Mouse (Mus musculus) intestine, embryonic 16.5 days (tissue): ENCODE measurements around the gene Nod2. TPM values are rescaled to one million over a fixed set of nuclear protein-coding genes. Genes with fewer than 3 reads are reported as not detected.

Source experiments
- ATAC-seq: fragments of 200-750 bp; cut with Nextera tagmentation; 2 replicates; pipeline ENCODE4 v1.8.0; 2017; ENCODE audit warnings: moderate TSS enrichment, moderate library complexity
- H3K27ac ChIP-seq: fragments of 300-500 bp; sonication (generic); 2 replicates; pipeline ENCODE4 v1.5.1; 2014; ENCODE audit warnings: mild to moderate bottlenecking, low read length
- H3K27me3 ChIP-seq: fragments of 300-500 bp; sonication (generic); replicated peaks from 2 replicates; pipeline ENCODE4 v1.6.1; 2014; ENCODE audit warnings: low read length, control low read depth, mixed read lengths; ENCODE audit not compliant: control insufficient read depth, insufficient read depth
- H3K36me3 ChIP-seq: fragments of 300-500 bp; sonication (generic); 2 replicates; pipeline ENCODE4 v1.6.1; 2014; ENCODE audit warnings: low read length, control low read depth; ENCODE audit not compliant: control insufficient read depth, insufficient read depth
- H3K4me1 ChIP-seq: fragments of 300-500 bp; sonication (generic); 2 replicates; pipeline ENCODE4 v1.6.1; 2014; ENCODE audit warnings: low read length, control low read depth, mixed read lengths; ENCODE audit not compliant: control insufficient read depth, insufficient read depth
- H3K4me2 ChIP-seq: fragments of 300-500 bp; sonication (generic); 2 replicates; pipeline ENCODE4 v1.6.1; 2014; ENCODE audit warnings: low read depth, low read length, control low read depth
- H3K4me3 ChIP-seq: fragments of 300-500 bp; sonication (generic); 2 replicates; pipeline ENCODE4 v1.5.1; 2014; ENCODE audit warnings: mild to moderate bottlenecking, low read length
- H3K9ac ChIP-seq: fragments of 300-500 bp; sonication (generic); 2 replicates; pipeline ENCODE4 v1.6.1; 2014; ENCODE audit warnings: low read depth, low read length
- H3K9me3 ChIP-seq: fragments of 300-500 bp; sonication (generic); 2 replicates; pipeline ENCODE4 v1.6.1; 2016; ENCODE audit warnings: low read length, control low read depth; ENCODE audit not compliant: control insufficient read depth
- WGBS: fragments of 180-500 bp; shearing (Covaris S2); extraction: QIAGEN DNeasy Blood & Tissue Kit; methylation state at CpG from one replicate; pipeline ENCODE4 v1.1.7; 2014; 5-methylcytosine and 5-hydroxymethylcytosine counted together
- polyA plus RNA-seq: library from polyadenylated mRNA; unstranded; fragments of >200 nt; fragmentation: Nextera tagmentation; extraction: Ambion mirVana; gene quantifications from 2 replicates; pipeline ENCODE4 v1.2.1, GENCODE M21; 2015

Gene Nod2
- polyA plus RNA-seq, 1 experiment from 2014 or later: 0.31 TPM

DNA sequence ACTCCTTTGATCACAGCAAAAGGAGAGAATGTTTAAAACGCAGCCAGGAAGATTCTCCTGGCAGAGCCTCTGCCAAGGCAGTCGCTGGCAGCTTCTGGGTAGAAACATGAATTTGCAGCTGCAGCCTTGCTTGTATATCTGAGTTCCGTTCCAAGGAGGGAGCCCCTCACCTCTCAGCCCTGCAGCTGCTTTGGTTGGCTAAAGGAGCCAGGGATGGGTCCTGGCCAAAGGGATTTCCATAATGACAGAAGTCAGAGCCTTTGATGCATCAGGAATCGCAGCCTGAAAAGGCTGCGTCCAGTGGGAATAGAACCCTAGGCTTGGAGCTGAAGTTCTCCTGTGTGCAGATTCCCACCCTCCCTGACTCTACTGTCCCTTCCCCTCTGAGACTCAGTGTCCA lies 32.1 kb upstream of the Nod2 start:
- H3K4me1 ChIP-seq: no peaks in the 10 kb centered on the region
- no peaks in the 10 kb centered on the region for H3K9me3 ChIP-seq
- WGBS: 65% methylated on average over 5 of the region's 5 CpGs
- no peak overlapping the region for H3K4me2 ChIP-seq
- H3K9ac ChIP-seq: no peak overlapping the region
- no peak overlapping the region for H3K4me3 ChIP-seq
- H3K36me3 ChIP-seq: no peaks in the 10 kb centered on the region
- H3K27me3 ChIP-seq: no peaks in the 10 kb centered on the region
- ATAC-seq: no peak
- no peak overlapping the region for H3K27ac ChIP-seq

DNA sequence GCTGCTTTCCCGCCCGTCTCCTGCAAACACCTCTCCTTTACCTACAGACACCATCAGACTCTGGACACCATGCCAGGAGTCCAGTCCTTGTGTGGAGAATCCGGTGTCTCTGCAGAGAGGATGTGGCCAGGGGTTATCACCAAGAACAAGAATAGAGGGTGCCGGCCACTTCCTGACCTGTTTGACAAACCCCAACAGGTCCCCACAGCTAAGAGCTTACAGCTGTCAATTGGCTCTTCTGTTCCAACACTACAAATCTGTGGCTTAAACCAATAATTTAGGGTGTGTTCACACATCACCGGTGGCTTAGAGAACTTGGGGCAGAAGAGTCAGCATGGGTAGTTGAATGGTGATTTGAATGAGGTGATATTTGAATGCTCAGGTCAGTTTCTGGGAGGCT lies 28.5 kb upstream of the Nod2 start:
- H3K27me3 ChIP-seq: no peaks in the 10 kb centered on the region
- H3K9ac ChIP-seq: no peak overlapping the region
- no peaks in the 10 kb centered on the region for H3K9me3 ChIP-seq
- H3K4me3 ChIP-seq: no peak overlapping the region
- H3K4me1 ChIP-seq: no peaks in the 10 kb centered on the region
- no peak overlapping the region for H3K4me2 ChIP-seq
- no peak overlapping the region for H3K27ac ChIP-seq
- no peaks in the 10 kb centered on the region for H3K36me3 ChIP-seq
- ATAC-seq: no peak
- 61% methylated on average over 5 of the region's 5 CpGs for WGBS

DNA sequence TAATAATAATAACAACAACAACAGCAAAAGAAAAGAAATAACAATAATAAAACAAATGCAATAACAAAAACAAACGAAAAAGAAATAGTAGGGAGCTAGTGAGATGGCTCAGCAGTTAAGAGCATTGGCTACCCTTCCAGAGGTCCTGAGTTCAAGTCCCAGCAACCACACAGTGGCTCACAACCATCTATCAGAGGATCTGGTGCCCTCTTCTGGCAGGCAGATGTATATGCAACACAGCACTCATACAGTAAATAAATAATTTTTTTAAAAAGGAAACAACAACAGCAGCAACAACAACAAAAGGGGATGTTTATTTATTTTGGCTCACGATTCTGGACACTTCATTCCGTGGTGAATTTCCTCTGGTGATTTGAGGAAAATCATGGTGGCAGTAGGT lies 27.6 kb upstream of the Nod2 start:
- Histone ChIP-seq H3K36me3 (no peaks in the 10 kb centered on the region), H3K4me2 (no peak overlapping the region), H3K9me3 (no peaks in the 10 kb centered on the region), H3K9ac (no peak overlapping the region), H3K4me3 (no peak overlapping the region), H3K4me1 (no peaks in the 10 kb centered on the region), H3K27ac (no peak overlapping the region), H3K27me3 (no peaks in the 10 kb centered on the region)
- WGBS: 76% methylated on average over 3 of the region's 3 CpGs
- ATAC-seq: no peak

GRCm38 (mm10) chr8:88620931-88621330 lies 26.2 kb upstream of the Nod2 start:
- Histone ChIP-seq H3K9ac (no peak overlapping the region), H3K9me3 (no peaks in the 10 kb centered on the region), H3K4me2 (no peak overlapping the region), H3K27me3 (peaks cover 2% of the 10 kb centered on the region; the same call in 1 of the 2 replicates), H3K4me3 (no peak overlapping the region), H3K36me3 (no peaks in the 10 kb centered on the region), H3K4me1 (no peaks in the 10 kb centered on the region), H3K27ac (no peak overlapping the region)
- WGBS: 51% methylated on average over 5 of the region's 5 CpGs
- no peak for ATAC-seq

- H3K4me3 ChIP-seq: no peak overlapping the region
- H3K4me1 ChIP-seq: no peaks in the 10 kb centered on the region
- no peak overlapping the region for H3K27ac ChIP-seq
- H3K27me3 ChIP-seq: peaks cover 2% of the 10 kb centered on the region; the same call in 1 of the 2 replicates
- H3K9me3 ChIP-seq: no peaks in the 10 kb centered on the region
- H3K9ac ChIP-seq: no peak overlapping the region
- ATAC-seq: peak; percentile 58; the same call in 1 of the 2 replicates
- 1% methylated on average over 8 of the region's 8 CpGs for WGBS
- H3K4me2 ChIP-seq: no peak overlapping the region
- no peaks in the 10 kb centered on the region for H3K36me3 ChIP-seq
These were observed 25.7 kb upstream of the Nod2 start for GRCm38 (mm10) chr8:88621408-88621807.

- WGBS: 80% methylated on average over 3 of the region's 3 CpGs
- Histone ChIP-seq H3K27ac (no peak overlapping the region), H3K36me3 (no peaks in the 10 kb centered on the region), H3K9ac (no peak overlapping the region), H3K4me2 (no peak overlapping the region), H3K9me3 (no peaks in the 10 kb centered on the region), H3K27me3 (peaks cover 2% of the 10 kb centered on the region; the same call in 1 of the 2 replicates), H3K4me3 (no peak overlapping the region), H3K4me1 (peaks cover 6% of the 10 kb centered on the region; the same call in 1 of the 2 replicates)
- ATAC-seq: no peak
These were observed 23.8 kb upstream of the Nod2 start for GRCm38 (mm10) chr8:88623351-88623750.

DNA sequence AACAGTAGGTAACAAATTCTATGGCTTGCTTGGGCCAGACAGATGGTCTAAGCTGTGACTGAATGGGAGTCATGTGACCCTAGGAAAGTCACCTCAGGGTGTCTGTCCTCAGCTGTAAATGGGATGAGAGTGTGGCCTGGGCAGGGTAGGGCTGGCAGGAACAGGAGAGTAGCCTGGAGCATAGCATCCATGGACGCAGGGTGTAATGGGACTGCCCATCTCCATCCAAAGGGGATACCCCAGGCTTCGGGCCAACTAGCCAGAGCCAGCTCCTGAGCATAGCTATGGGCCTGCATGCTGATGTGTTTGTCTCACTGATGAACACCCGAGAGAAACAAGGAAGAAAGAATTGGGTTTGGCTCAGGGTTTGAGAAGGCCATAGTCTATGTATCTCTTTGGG lies 22.8 kb upstream of the Nod2 start:
- ATAC-seq: no peak
- peaks cover 8% of the 10 kb centered on the region; the same call in 1 of the 2 replicates for H3K4me1 ChIP-seq
- WGBS: 82% methylated on average over 3 of the region's 3 CpGs

DNA sequence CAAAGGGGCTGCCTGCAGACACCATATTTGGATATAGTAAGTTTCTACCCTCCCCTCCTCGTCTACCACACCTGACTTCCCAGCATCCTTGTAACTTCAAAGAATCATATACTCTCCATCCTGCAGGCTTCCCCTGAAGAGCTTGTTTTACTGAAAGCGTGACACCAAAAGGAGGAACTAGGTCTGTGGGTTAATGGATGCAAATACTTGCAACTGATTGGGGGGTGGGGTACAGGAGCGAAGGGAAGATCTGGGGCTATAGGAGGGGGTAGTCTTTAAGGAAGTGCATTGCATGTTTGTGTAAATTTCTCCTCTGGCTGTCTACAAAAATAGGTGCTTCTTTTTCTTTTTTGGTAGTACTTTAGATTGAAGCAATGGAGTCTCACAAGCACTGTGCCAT lies 20.7 kb upstream of the Nod2 start:
- peaks cover 8% of the 10 kb centered on the region; the same call in 1 of the 2 replicates for H3K4me1 ChIP-seq
- no peaks in the 10 kb centered on the region for H3K9me3 ChIP-seq
- H3K36me3 ChIP-seq: no peaks in the 10 kb centered on the region
- H3K9ac ChIP-seq: no peak overlapping the region
- no peak for ATAC-seq
- WGBS: 79% methylated on average over 3 of the region's 3 CpGs
- H3K27ac ChIP-seq: no peak overlapping the region
- H3K4me2 ChIP-seq: no peak overlapping the region
- peaks cover 2% of the 10 kb centered on the region; the same call in 1 of the 2 replicates for H3K27me3 ChIP-seq
- H3K4me3 ChIP-seq: no peak overlapping the region

More for the DNA sequence above, 22.8 kb upstream of the Nod2 start:
- Histone ChIP-seq H3K9ac (no peak overlapping the region), H3K4me2 (no peak overlapping the region), H3K4me3 (no peak overlapping the region), H3K9me3 (no peaks in the 10 kb centered on the region), H3K27ac (no peak overlapping the region), H3K27me3 (peaks cover 2% of the 10 kb centered on the region; the same call in 1 of the 2 replicates), H3K36me3 (no peaks in the 10 kb centered on the region)

DNA sequence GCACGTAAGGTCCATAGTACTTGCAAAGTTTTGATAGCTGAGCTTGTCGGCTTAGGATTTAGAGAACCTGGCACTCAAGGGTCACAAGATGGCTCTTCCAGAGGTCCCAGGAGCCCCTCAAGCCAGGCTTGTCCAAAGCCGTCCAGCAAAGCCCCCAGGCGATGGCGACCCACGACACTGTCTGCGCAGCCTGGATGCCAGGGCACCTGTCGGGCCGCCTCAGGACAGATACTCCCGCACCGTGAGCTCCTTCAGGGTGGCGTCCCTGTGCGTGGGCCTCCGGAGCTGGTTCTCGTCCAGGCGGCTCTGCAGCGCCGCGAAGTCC lies 20.2 kb upstream of the Nod2 start:
- ATAC-seq: no peak
- no peak overlapping the region for H3K27ac ChIP-seq
- peak overlapping the region; percentile 78 for H3K9ac ChIP-seq
- peak overlapping the region; percentile 58 for H3K4me3 ChIP-seq
- no peaks in the 10 kb centered on the region for H3K9me3 ChIP-seq
- no peaks in the 10 kb centered on the region for H3K36me3 ChIP-seq
- peaks cover 8% of the 10 kb centered on the region; the same call in 1 of the 2 replicates for H3K4me1 ChIP-seq
- 12% methylated on average over 19 of the region's 19 CpGs for WGBS
- H3K27me3 ChIP-seq: peaks cover 2% of the 10 kb centered on the region; the same call in 1 of the 2 replicates
- H3K4me2 ChIP-seq: peak overlapping the region; percentile 95
